Mouse (Mus musculus): ENCODE measurements around the gene Crisp1. TPM values are rescaled to one million over a fixed set of nuclear protein-coding genes. Genes with fewer than 3 reads are reported as not detected.

Gene Crisp1
- total RNA-seq (2021), result not detected
- long read RNA-seq, experiment 1, result 0 reads
- long read RNA-seq, experiment 2, result 0 reads

- no peak for DNase-seq
These were observed at the start of gene Crisp1 for GRCm38 (mm10) chr17:40319062-40319461. Gene Crisp1, minus strand, starts transcription at chr17:40319207.

GRCm38 (mm10) chr17:40342497-40343009, 23.5 kb upstream of the Crisp1 start:
- no peak for DNase-seq

- DNase-seq, result no peak
These were observed 33.6 kb downstream of the Crisp1 start for GRCm38 (mm10) chr17:40285435-40285834.

- DNase-seq, result no peak
These were observed 43.5 kb downstream of the Crisp1 start for GRCm38 (mm10) chr17:40275519-40275918.

GRCm38 (mm10) chr17:40274906-40275470, 44.0 kb downstream of the Crisp1 start:
- DNase-seq, result no peak

GRCm38 (mm10) chr17:40252487-40252886, 66.5 kb downstream of the Crisp1 start:
- no peak for DNase-seq

Other genes with a start within 250 kb of the Crisp1 start
- gene AC192777.2, start 223.8 kb downstream of the Crisp1 start, total RNA-seq (2021), result not detected
- gene Pgk2, start 110.6 kb downstream of the Crisp1 start, total RNA-seq (2021), result not detected
- not detected for gene Crisp3, start 76.9 kb downstream of the Crisp1 start, total RNA-seq (2021)
- gene Esp8, start 200.8 kb upstream of the Crisp1 start, total RNA-seq (2021), result not detected
- gene Esp6, start 242.3 kb upstream of the Crisp1 start, total RNA-seq (2021), result not detected